Mouse (Mus musculus) lung, postnatal 0 days (tissue): ENCODE measurements at regions not wholly inside any gene's neighbourhood (a gene's known extent, or its start where the extent isn't known, plus 50 kb on each side); places are given as distances from the start of the nearest gene placed in this dataset.

Experiments
- CTCF ChIP-seq: IDR thresholded peaks from 2 replicates; pipeline ENCODE4 v1.5.1; 2016; ENCODE audit warnings: antibody characterized with exemption, mild to moderate bottlenecking
- EP300 ChIP-seq: IDR thresholded peaks from 2 replicates; pipeline ENCODE4 v1.6.1; 2016; ENCODE audit warnings: antibody characterized with exemption, mild to moderate bottlenecking, control low read depth

- no peak for TF ChIP-seq CTCF
- TF ChIP-seq EP300, result no peak
Observed at GRCm38 (mm10) chr16:5535414-5535813, 279.6 kb upstream of the Eef2kmt start.
